Mouse (Mus musculus): ENCODE results near the gene Tnnc1. TPM values are rescaled to one million over a fixed set of nuclear protein-coding genes. Genes with fewer than 3 reads are reported as not detected.

Gene Tnnc1
- polyA plus RNA-seq, 1 experiment from 2014 or later, result 1.3 TPM

Other genes with a start within 250 kb of the Tnnc1 start
- 55.9 and 56.0 TPM in 2 replicates for gene Glt8d1, start 206.9 kb upstream of the Tnnc1 start, polyA plus RNA-seq (2014; fragmentation: Nextera tagmentation; extraction: Ambion mirVana)
- 315 and 338 TPM in 2 replicates for gene Spcs1, start 206.6 kb upstream of the Tnnc1 start, polyA plus RNA-seq (2014; fragmentation: Nextera tagmentation; extraction: Ambion mirVana)
- gene Pbrm1, start 189.2 kb upstream of the Tnnc1 start, polyA plus RNA-seq (2014; fragmentation: Nextera tagmentation; extraction: Ambion mirVana), result 103 and 125 TPM in 2 replicates
- gene Gnl3, start 189.2 kb upstream of the Tnnc1 start, polyA plus RNA-seq (2014; fragmentation: Nextera tagmentation; extraction: Ambion mirVana), result 63.3 and 65.1 TPM in 2 replicates
- gene Smim4, start 79.4 kb upstream of the Tnnc1 start, polyA plus RNA-seq (2014; fragmentation: Nextera tagmentation; extraction: Ambion mirVana), result 72.1 and 93.8 TPM in 2 replicates
- 225 and 288 TPM in 2 replicates for gene Nt5dc2, start 77.3 kb upstream of the Tnnc1 start, polyA plus RNA-seq (2014; fragmentation: Nextera tagmentation; extraction: Ambion mirVana)
- gene Stab1, start 39.7 kb upstream of the Tnnc1 start, polyA plus RNA-seq (2014; fragmentation: Nextera tagmentation; extraction: Ambion mirVana), result 21.8 and 22.1 TPM in 2 replicates
- gene Nisch, start 8.6 kb downstream of the Tnnc1 start, polyA plus RNA-seq (2014; fragmentation: Nextera tagmentation; extraction: Ambion mirVana), result 217 and 277 TPM in 2 replicates
- gene Sema3g, start 9.5 kb downstream of the Tnnc1 start, polyA plus RNA-seq (2014; fragmentation: Nextera tagmentation; extraction: Ambion mirVana), result 0.23 and 0.25 TPM in 2 replicates
- gene Phf7, start 43.0 kb downstream of the Tnnc1 start, polyA plus RNA-seq (2014; fragmentation: Nextera tagmentation; extraction: Ambion mirVana), result 11.6 and 13.2 TPM in 2 replicates
- 93.9 and 105 TPM in 2 replicates for gene Bap1, start 43.1 kb downstream of the Tnnc1 start, polyA plus RNA-seq (2014; fragmentation: Nextera tagmentation; extraction: Ambion mirVana)
- gene Dnah1, start 115.6 kb downstream of the Tnnc1 start, polyA plus RNA-seq (2014; fragmentation: Nextera tagmentation; extraction: Ambion mirVana), result 3.8 and 4.2 TPM in 2 replicates
- gene Capn7, start 128.3 kb downstream of the Tnnc1 start, polyA plus RNA-seq (2014; fragmentation: Nextera tagmentation; extraction: Ambion mirVana), result 61.9 and 69.2 TPM in 2 replicates
- gene Sh3bp5, start 227.8 kb downstream of the Tnnc1 start, polyA plus RNA-seq (2014; fragmentation: Nextera tagmentation; extraction: Ambion mirVana), result 33.9 and 44.8 TPM in 2 replicates